Mouse (Mus musculus) cerebellum, adult 11-12 months (tissue): ENCODE data around the gene Ireb2.
"Not testable (repeated sequence)": the region's sequence is repeated elsewhere in the genome, so short reads cannot be mapped to it uniquely, and the experiment has no call there.

Experiments
- DNase-seq: peaks from one replicate; pipeline ENCODE4 v3.0.0; 2022

Ireb2 gene

GRCm38 (mm10) chr9:54863363-54864281 lies at the start of gene Ireb2:
TSS of gene Ireb2 (plus strand) at chr9:54863789.
- peak; percentile 97 for DNase-seq

- no peak for DNase-seq
Measured at GRCm38 (mm10) chr9:54816508-54817201, 46.9 kb upstream of the Ireb2 start.

- DNase-seq, result no peak
Measured at GRCm38 (mm10) chr9:54821442-54822100, 42.0 kb upstream of the Ireb2 start.

GRCm38 (mm10) chr9:54829760-54830159 lies 33.8 kb upstream of the Ireb2 start:
- no peak for DNase-seq

GRCm38 (mm10) chr9:54830624-54831023 lies 33.0 kb upstream of the Ireb2 start:
- no peak for DNase-seq

- no peak for DNase-seq
Measured at GRCm38 (mm10) chr9:54833831-54834230, 29.8 kb upstream of the Ireb2 start.

GRCm38 (mm10) chr9:54835951-54836717 lies 27.5 kb upstream of the Ireb2 start:
- not testable (repeated sequence) for DNase-seq

- no peak for DNase-seq
Measured at GRCm38 (mm10) chr9:54837835-54838234, 25.8 kb upstream of the Ireb2 start.

GRCm38 (mm10) chr9:54840145-54840544 lies 23.4 kb upstream of the Ireb2 start:
- no peak for DNase-seq

- no peak for DNase-seq
Measured at GRCm38 (mm10) chr9:54842311-54842710, 21.3 kb upstream of the Ireb2 start.

- DNase-seq, result no peak
Measured at GRCm38 (mm10) chr9:54843887-54844286, 19.7 kb upstream of the Ireb2 start.

GRCm38 (mm10) chr9:54844556-54845176 lies 18.9 kb upstream of the Ireb2 start:
- DNase-seq, result no peak

GRCm38 (mm10) chr9:54848203-54848602 lies 15.4 kb upstream of the Ireb2 start:
- no peak for DNase-seq

- not testable (repeated sequence) for DNase-seq
Measured at GRCm38 (mm10) chr9:54853036-54853435, 10.6 kb upstream of the Ireb2 start.

GRCm38 (mm10) chr9:54853619-54854018 lies 10.0 kb upstream of the Ireb2 start:
- DNase-seq, result no peak

GRCm38 (mm10) chr9:54855638-54856037 lies 8.0 kb upstream of the Ireb2 start:
- DNase-seq, result no peak

GRCm38 (mm10) chr9:54856121-54856520 lies 7.5 kb upstream of the Ireb2 start:
- DNase-seq, result no peak

- no peak for DNase-seq
Measured at GRCm38 (mm10) chr9:54857474-54857873, 6.1 kb upstream of the Ireb2 start.

- no peak for DNase-seq
Measured at GRCm38 (mm10) chr9:54860526-54860925, 3.1 kb upstream of the Ireb2 start.

- DNase-seq, result no peak
Measured at GRCm38 (mm10) chr9:54878759-54879158, 15.2 kb downstream of the Ireb2 start.

- DNase-seq, result no peak
Measured at GRCm38 (mm10) chr9:54892111-54892510, 28.5 kb downstream of the Ireb2 start.

GRCm38 (mm10) chr9:54897097-54897496 lies 33.5 kb downstream of the Ireb2 start:
- DNase-seq, result no peak
